Comparison of ENCODE assay signal across 14 mouse cellular contexts in genomic region chr10:95117731-95118212, GRCm38 (mm10).
A peak's percentile ranks its signal among the peaks of the same experiment; 100 is the strongest.
DNase-seq lines count a peak whose midpoint lies in the region; ATAC-seq and TF ChIP-seq lines count a peak whose summit lies in the region.
"Had no signal": no experiment of that assay in that cellular context is flagged by ENCODE, and none has a peak within 500 bp of the region (broad histone marks: within the 10 kb centered on the region; RNA-seq: fewer than 3 reads in every experiment).

No protein-coding gene starts in this region.

- intact Hi-C loops in heart, adult 2 months (cut with DNase I): no loop called here
- intact Hi-C loops in heart, postnatal 25 days (cut with DNase I): no loop called here

- H3K27ac ChIP-seq in heart, adult 2 months: peak overlapping the region; percentile 47; the same call in 1 of the 2 replicates
- H3K27ac ChIP-seq in hindbrain, postnatal 0 days: no peak overlapping the region
- no peak overlapping the region for H3K27ac ChIP-seq in hindbrain, embryonic 12.5 days
- H3K27ac ChIP-seq: embryonic facial prominence, embryonic 13.5 days; neural tube, embryonic 12.5 days had no signal

- no peak overlapping the region for H3K9ac ChIP-seq in heart, adult 2 months (ENCODE audit: low read depth, low read length)
- H3K9ac ChIP-seq in hindbrain, postnatal 0 days (replicated peaks; ENCODE audit: low read length): no peak overlapping the region
- no peak overlapping the region for H3K9ac ChIP-seq in hindbrain, embryonic 12.5 days
- H3K9ac ChIP-seq: embryonic facial prominence, embryonic 13.5 days; neural tube, embryonic 12.5 days; stomach, embryonic 15.5 days had no signal

- no peak for ATAC-seq in hindbrain, postnatal 0 days
- no peak for ATAC-seq in hindbrain, embryonic 12.5 days (ENCODE audit: low FRiP score)
- peak; percentile 88; the same call in 1 of the 2 replicates for ATAC-seq in common myeloid progenitor, adult 5-6 weeks (replicated peaks; ENCODE audit: low read depth, poor library complexity, severe bottlenecking)
- peak; percentile 8 to 38; a peak in 2 of 4 replicates for ATAC-seq in hematopoietic stem cell, adult 5-6 weeks (replicated peaks in 1 of 2; ENCODE audit: insufficient read depth in 1 of 2, low FRiP score in 2 of 2, low TSS enrichment in 1 of 2, low read depth in 1 of 2, poor library complexity in 2 of 2, severe bottlenecking in 2 of 2)
- ATAC-seq: midbrain, embryonic 16.5 days had no signal

- TF ChIP-seq EP300 in heart, adult 2 months (IDR thresholded peaks at IDR 0.05; ENCODE audit: insufficient read depth, low read depth, low read length): no peak

- no peak overlapping the region for H3K4me3 ChIP-seq in heart, adult 2 months
- no peak overlapping the region for H3K4me3 ChIP-seq in hindbrain, postnatal 0 days (ENCODE audit: low read length)
- no peak overlapping the region for H3K4me3 ChIP-seq in hindbrain, embryonic 12.5 days
- H3K4me3 ChIP-seq: embryonic facial prominence, embryonic 13.5 days; neural tube, embryonic 12.5 days; stomach, embryonic 15.5 days had no signal

- H3K4me1 ChIP-seq in heart, adult 2 months (ENCODE audit: control insufficient read depth, insufficient read depth, low read length): peaks cover 6% of the 10 kb centered on the region
- 0 out of 2 replicates have a peak, but pooled peaks cover 4% of the 10 kb centered on the region for H3K4me1 ChIP-seq in hindbrain, postnatal 0 days (ENCODE audit: insufficient read depth, low read length)
- no peaks in the 10 kb centered on the region for H3K4me1 ChIP-seq in hindbrain, embryonic 12.5 days
- H3K4me1 ChIP-seq: neural tube, embryonic 12.5 days; stomach, embryonic 15.5 days had no signal

- peaks cover 4% of the 10 kb centered on the region; the same call in 1 of the 2 replicates for H3K36me3 ChIP-seq in heart, adult 2 months (ENCODE audit: control insufficient read depth, insufficient read depth, low read length)
- no peaks in the 10 kb centered on the region for H3K36me3 ChIP-seq in hindbrain, postnatal 0 days (ENCODE audit: insufficient read depth, low read length)
- no peaks in the 10 kb centered on the region for H3K36me3 ChIP-seq in hindbrain, embryonic 12.5 days
- H3K36me3 ChIP-seq: embryonic facial prominence, embryonic 13.5 days; neural tube, embryonic 12.5 days; stomach, embryonic 15.5 days had no signal

- H3K4me2 ChIP-seq in hindbrain, postnatal 0 days (ENCODE audit: low read depth, low read length): no peak overlapping the region
- H3K4me2 ChIP-seq in hindbrain, embryonic 12.5 days (replicated peaks): no peak overlapping the region
- H3K4me2 ChIP-seq: embryonic facial prominence, embryonic 13.5 days; neural tube, embryonic 12.5 days; stomach, embryonic 15.5 days had no signal

- WGBS in heart, adult 2 months: 18% methylated on average over 3 of the region's 3 CpGs
- WGBS in hindbrain, postnatal 0 days: 40% methylated on average over 3 of the region's 3 CpGs
- WGBS in hindbrain, embryonic 12.5 days: 70% methylated on average over 3 of the region's 3 CpGs

- no peaks in the 10 kb centered on the region for H3K9me3 ChIP-seq in hindbrain, postnatal 0 days (ENCODE audit: low read length)
- H3K9me3 ChIP-seq in hindbrain, embryonic 12.5 days (replicated peaks): no peaks in the 10 kb centered on the region
- H3K9me3 ChIP-seq: embryonic facial prominence, embryonic 13.5 days; neural tube, embryonic 12.5 days; stomach, embryonic 15.5 days had no signal

- no peak for TF ChIP-seq POLR2A in heart, adult 2 months (IDR thresholded peaks at IDR 0.05; ENCODE audit: insufficient read depth, low read depth, low read length)

- TF ChIP-seq CTCF in heart, adult 2 months (IDR thresholded peaks at IDR 0.05): no peak
- no peak for TF ChIP-seq CTCF in hindbrain, postnatal 0 days (IDR thresholded peaks at IDR 0.05; ENCODE audit: low read depth)

- H3K79me2 ChIP-seq in heart, adult 2 months (replicated peaks; ENCODE audit: control insufficient read depth, insufficient read depth, low read length): no peaks in the 10 kb centered on the region

- no peaks in the 10 kb centered on the region for H3K27me3 ChIP-seq in heart, adult 2 months (ENCODE audit: control insufficient read depth, insufficient read depth, low read length)
- no peaks in the 10 kb centered on the region for H3K27me3 ChIP-seq in hindbrain, postnatal 0 days (ENCODE audit: insufficient read depth, low read length)
- H3K27me3 ChIP-seq in hindbrain, embryonic 12.5 days: 0 out of 2 replicates have a peak, but pooled peaks cover 3% of the 10 kb centered on the region
- H3K27me3 ChIP-seq: embryonic facial prominence, embryonic 13.5 days; neural tube, embryonic 12.5 days; stomach, embryonic 15.5 days had no signal

- DNase-seq in heart, adult 2 months: no peak
- no peak for DNase-seq in heart, postnatal 25 days (ENCODE audit: low spot score)
- DNase-seq in hindbrain, postnatal 0 days (ENCODE audit: low spot score): peak; percentile 17
- no peak for DNase-seq in layer of hippocampus, postnatal 25 days (ENCODE audit: extremely low spot score in 1 of 2, low spot score in 1 of 2)
- DNase-seq in adrenal gland, postnatal 4 days (ENCODE audit: low spot score in 2 of 2): no peak
- DNase-seq: right cerebral cortex, postnatal 4 days; thymus, postnatal 25 days had no signal

Comparison
In these comparisons a context has a peak if more than half of its experiments do, and no peak if none do; other contexts are left out.
1. ATAC-seq: peak in common myeloid progenitor, adult 5-6 weeks (single experiment) and hematopoietic stem cell, adult 5-6 weeks (2 of 2); none in hindbrain, postnatal 0 days (single experiment) and hindbrain, embryonic 12.5 days (single experiment).